Mouse (Mus musculus) cerebral cortex, adult 2 months (tissue): Measurements from ENCODE around the gene Pllp.

Source experiments
- WGBS: fragments of 180-500 bp; shearing (Covaris S2); methylation state at CpG from one replicate; pipeline ENCODE4 v1.1.7; 2018; 5-methylcytosine and 5-hydroxymethylcytosine counted together

Pllp gene

GRCm38 (mm10) chr8:94702844-94703813 lies 7.1 kb upstream of the Pllp start:
- WGBS: under 1% methylated on average over 35 of the region's 35 CpGs

- 63% methylated on average over 3 of the region's 3 CpGs for WGBS
Measured at GRCm38 (mm10) chr8:94702156-94702555, 6.1 kb upstream of the Pllp start.

DNA sequence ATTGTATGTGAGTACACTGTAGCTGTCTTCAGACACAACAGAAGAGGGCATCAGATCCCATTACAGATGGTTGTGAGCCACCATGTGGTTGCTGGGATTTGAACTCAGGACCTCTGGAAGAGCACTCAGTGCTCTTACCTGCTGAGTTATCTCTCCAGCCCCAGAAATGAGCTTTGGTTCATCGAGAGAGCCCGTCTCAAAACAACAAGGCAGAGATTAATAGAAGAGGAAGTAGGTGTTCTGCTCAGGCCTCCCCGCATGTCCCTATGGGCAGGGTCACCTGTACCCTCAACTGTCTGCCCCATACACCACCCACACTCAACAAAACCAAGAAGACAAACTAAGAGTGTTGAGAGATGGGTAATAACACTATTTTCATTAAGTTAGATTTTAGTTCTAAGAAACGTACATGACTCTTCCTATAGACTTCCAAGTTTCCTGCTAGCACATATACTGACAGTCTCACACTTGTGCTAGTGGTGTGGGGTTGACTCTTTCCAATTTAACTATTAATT lies 4.4 kb upstream of the Pllp start:
- WGBS: 89% methylated on average over 4 of the region's 4 CpGs

DNA sequence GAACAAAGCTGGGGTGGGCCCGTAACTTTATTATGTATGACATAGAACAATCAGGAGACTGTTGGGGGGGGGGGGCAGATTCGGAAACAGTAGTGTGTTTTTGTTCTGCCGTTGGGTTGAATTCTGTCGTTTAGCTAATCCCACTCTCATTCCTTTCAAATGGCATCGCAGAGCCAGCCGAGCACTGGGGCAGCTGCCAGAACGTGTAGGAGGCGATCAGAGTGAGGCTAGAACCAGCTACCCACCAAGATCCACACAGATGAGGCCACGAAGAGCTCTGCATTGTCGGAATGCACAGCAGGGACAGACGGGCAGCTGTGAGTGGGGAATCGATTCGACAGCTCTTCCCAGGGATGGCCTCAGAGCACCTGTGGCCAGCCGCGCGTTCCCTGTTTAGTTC lies 3.3 kb upstream of the Pllp start:
- WGBS: 48% methylated on average over 16 of the region's 16 CpGs

GRCm38 (mm10) chr8:94697956-94698355 lies 1.9 kb upstream of the Pllp start:
- WGBS: 85% methylated on average over 6 of the region's 6 CpGs

DNA sequence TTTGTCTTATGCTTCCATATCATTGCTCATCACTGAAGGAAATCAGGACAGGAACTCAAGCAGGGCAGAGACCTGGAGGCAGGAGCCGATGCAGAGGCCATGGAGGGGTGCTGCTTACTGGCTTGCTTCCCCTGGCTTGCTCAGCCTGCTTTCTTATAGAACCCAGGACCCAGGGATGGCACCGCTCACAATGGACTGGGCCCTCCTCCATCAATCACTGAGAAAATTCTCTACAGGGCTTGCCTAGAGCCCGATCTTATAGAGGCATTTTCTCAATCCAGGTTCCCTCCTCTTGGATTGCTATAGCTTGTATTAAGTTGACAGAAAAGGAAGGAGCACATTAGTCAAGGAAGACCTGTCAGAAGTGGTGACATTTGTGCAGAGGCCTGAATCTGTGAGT lies 488 bp upstream of the Pllp start:
- WGBS: 74% methylated on average over 3 of the region's 3 CpGs

GRCm38 (mm10) chr8:94695341-94695993 lies 611 bp downstream of the Pllp start:
- 5% methylated on average over 31 of the region's 31 CpGs for WGBS

- WGBS: 36% methylated on average over 6 of the region's 6 CpGs
Measured at GRCm38 (mm10) chr8:94694701-94695100, 1.4 kb downstream of the Pllp start.

GRCm38 (mm10) chr8:94685953-94686352 lies 10.1 kb downstream of the Pllp start:
- WGBS: 73% methylated on average over 9 of the region's 9 CpGs

- 67% methylated on average over 4 of the region's 4 CpGs for WGBS
Measured at GRCm38 (mm10) chr8:94684287-94684686, 11.8 kb downstream of the Pllp start.

- WGBS: 70% methylated on average over 16 of the region's 16 CpGs
Measured at GRCm38 (mm10) chr8:94682732-94683524, 13.2 kb downstream of the Pllp start.

DNA sequence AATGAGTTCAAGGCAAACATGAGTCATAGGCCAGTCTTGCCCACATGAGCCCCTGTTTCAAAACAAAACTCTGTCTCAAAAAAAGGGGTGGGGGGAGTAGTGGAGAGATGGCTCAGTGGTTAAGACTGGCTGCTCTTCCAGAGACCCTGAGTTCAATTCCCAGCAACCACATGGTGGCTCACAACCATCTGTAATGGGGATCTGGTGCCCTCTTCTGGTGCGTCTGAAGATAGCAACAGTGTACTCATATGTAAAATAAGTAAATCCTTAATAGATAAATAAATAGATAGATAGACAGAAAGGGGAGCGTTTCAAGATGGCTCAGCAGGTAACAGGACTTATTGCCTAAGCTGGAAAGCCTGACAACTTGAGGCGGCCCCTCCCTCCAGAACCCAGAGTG lies 15.7 kb downstream of the Pllp start:
- WGBS: 87% methylated on average over 3 of the region's 3 CpGs

GRCm38 (mm10) chr8:94678582-94678981 lies 17.5 kb downstream of the Pllp start:
- WGBS: 24% methylated on average over 9 of the region's 9 CpGs

DNA sequence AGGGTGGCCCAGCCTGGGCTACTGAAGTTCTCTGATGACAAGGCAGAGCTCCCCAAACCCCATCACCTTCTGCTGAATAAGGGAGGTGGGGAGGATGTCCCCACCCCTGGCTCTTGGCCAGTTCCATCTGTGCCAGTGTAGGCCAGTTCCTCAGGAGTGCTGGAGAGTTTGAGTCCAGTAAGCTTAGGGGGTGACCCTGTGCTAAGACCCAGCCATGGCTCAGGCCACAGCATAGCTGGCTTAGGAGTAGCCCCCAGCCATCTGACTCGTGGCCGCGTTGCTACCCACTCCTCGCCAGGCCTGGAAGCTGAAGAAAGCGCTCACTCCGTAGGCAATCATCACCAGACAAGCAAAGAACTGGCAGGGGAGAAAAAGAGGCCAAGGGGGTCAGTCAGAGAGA lies 20.2 kb downstream of the Pllp start:
- 72% methylated on average over 6 of the region's 6 CpGs for WGBS

DNA sequence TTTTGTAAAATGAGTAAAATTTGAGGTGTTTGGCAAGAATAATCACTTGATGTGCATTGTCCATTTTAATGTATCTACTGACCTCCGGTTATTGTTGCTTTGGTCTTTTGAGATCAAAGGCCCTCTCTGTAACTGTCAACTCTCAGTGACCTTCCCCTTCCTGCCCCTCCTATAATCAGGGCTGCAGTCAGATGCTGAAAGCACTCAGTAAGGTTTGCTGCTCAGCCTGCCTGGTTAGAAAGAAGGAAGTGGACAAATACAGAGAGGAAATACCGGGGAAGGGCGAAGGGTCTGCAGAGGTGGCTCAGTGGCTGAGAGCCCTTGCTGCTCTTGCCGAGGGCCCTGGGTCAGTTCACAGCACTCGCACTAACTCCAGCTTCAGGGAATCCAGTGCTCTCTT lies 21.7 kb downstream of the Pllp start:
- WGBS: 73% methylated on average over 5 of the region's 5 CpGs

GRCm38 (mm10) chr8:94666456-94667308 lies 29.4 kb downstream of the Pllp start, which contains the start of gene Arl2bp:
TSS of gene Arl2bp (plus strand) at chr8:94666600.
- under 1% methylated on average over 73 of the region's 74 CpGs for WGBS

- 68% methylated on average over 2 of the region's 2 CpGs for WGBS
Measured at GRCm38 (mm10) chr8:94664722-94665121, 31.4 kb downstream of the Pllp start.

DNA sequence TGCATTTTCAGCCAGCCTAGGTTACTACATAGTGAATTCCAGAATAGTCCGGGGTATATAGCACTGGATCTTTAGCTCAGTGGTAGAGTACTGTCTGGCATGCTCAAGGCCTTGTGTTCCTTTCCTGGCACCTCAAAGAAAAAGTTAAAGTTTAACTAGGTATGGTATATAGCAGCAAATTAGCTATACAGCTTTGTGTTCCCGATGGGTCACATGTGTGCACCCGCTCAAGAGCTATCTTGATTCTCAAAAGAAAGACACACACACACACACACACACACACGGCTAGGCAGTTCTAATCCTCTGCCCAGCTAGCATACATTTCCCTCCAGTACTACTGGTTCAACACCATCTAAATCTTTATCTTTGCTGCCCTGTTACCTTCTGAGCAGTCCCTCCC lies 35.7 kb downstream of the Pllp start:
- 95% methylated on average over 4 of the region's 4 CpGs for WGBS

DNA sequence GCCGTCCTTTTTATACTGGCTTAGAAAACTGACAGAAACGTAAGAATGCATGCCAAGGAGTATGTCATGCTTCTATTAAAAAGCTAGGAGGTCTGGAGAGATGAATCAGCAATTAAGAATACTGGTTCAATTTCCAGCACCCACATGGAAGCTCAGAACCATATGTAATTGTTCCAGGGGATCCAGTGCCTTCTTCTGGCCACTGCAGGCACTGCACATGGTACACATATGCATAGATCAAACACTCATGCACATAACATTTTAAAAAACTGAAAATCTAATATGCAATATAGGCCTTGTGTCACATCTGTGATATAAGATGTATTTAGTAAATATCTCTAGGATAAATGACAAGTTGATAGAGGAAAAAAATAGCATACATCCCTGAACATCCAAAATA lies 38.0 kb downstream of the Pllp start:
- WGBS: 59% methylated on average over 2 of the region's 2 CpGs

DNA sequence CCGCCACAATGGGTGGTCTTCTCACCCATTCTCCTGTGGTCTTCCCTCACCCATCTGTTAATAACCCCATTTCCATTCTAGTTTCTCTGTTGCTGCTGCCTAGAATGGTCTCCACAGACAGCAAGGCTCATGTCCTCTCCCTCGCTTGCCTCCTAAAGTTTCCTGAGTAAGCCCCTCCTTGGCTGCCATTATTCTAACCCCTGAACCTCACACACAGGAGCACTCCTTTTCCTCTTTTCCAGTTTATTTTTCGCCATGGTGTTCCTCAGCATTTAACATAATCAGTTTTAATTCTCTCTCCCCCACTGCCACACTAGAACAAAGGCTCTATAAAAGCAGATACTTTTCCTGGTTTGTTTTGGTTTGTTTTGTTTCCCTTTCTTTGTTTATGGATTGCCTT lies 43.1 kb downstream of the Pllp start:
- WGBS: 84% methylated on average over 3 of the region's 3 CpGs

DNA sequence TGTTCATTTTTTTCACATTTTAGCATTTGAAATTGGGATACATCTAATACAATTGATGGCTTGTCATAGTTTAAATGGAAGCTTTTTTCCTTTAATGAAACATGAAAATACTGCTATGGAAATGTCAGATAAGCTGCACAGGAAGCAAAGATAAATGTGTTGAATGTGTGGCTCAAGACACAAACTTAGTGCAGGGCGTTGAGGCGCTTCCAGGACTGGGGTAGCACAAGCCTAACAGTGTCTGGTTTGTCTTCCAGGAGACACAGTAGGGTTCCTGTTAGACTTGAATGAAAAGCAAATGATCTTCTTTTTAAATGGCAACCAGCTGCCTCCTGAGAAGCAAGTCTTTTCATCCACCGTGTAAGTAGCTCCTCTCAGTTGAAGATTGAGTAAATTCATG lies 46.6 kb downstream of the Pllp start:
- WGBS: 68% methylated on average over 3 of the region's 3 CpGs
